8 mouse cellular contexts compared by ENCODE assay signal in the genomic region with DNA sequence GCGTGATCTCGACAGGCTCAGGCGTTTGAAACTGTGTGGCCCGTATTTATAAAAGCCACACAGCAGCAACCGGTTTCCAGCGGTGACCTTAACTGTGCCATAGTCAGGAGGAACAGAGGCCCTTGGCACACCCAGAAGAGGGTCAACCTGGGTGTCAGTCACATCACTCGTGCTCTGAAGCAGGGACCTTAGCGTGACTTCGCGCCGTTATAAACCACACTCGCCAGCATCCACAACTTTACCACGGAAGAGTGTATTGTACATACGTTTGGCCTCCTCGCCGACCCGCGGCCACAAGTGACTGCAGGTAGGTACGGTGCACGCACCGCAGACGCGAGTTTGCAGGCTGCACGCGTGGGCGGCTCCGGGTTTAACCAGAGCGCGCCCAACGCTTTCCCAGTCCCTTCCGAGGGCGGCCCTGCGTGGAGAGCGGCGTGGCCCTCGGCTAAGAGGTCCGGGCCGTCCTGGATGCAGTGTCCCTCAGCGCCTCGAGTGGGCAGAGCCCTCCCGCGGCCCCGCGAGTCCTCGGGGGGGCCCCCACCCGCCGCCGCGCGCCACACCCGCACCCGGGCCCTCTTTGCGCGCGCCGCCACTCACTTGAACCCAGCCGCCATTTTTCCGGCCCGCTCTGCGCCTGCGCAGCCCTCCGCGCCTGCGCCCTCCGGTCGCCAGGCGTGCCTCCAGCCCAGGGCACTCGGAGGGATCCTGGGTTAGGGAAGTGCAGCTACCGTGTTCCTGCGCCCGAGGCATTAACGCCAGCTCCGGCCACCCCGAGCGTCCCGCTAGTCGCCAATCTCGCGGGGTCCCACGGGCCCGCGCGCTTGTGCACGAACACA. TPM values are rescaled to one million over a fixed set of nuclear protein-coding genes. Genes with fewer than 3 reads are reported as not detected.
DNase-seq lines count a peak whose midpoint lies in the region; ATAC-seq and TF ChIP-seq lines count a peak whose summit lies in the region.

No protein-coding gene starts in this region.

- peak overlapping the region; percentile 96 for H3K9ac ChIP-seq in hindbrain, postnatal 0 days (replicated peaks; ENCODE audit: low read length)

- H3K4me1 ChIP-seq in hindbrain, postnatal 0 days (ENCODE audit: insufficient read depth, low read length) = peaks cover 4% of the 10 kb centered on the region; the same call in 1 of the 2 replicates

- under 1% methylated on average over 83 of the region's 84 CpGs for WGBS in hindbrain, postnatal 0 days

- peak overlapping the region; percentile 99 for H3K27ac ChIP-seq in gastrocnemius, adult 2 months
- H3K27ac ChIP-seq in hindbrain, postnatal 0 days = peak overlapping the region; percentile 99

- H3K36me3 ChIP-seq in hindbrain, postnatal 0 days (ENCODE audit: insufficient read depth, low read length) = peaks cover 34% of the 10 kb centered on the region

- H3K27me3 ChIP-seq in hindbrain, postnatal 0 days (ENCODE audit: insufficient read depth, low read length) = no peaks in the 10 kb centered on the region

- intact Hi-C loops in gastrocnemius, adult 2 months (cut with DNase I) = loop anchor here (2.0 to 5.0 kb wide), 3 partner anchors 37 to 330 kb away; no protein-coding TSS in a partner anchor

- no peaks in the 10 kb centered on the region for H3K9me3 ChIP-seq in hindbrain, postnatal 0 days (ENCODE audit: low read length)

- peak; percentile 96 for DNase-seq in ZHBTc4 (ENCODE audit: low read depth, low spot score)
- peak; percentile 93 for DNase-seq in gastrocnemius, adult 2 months
- DNase-seq in hindbrain, postnatal 0 days (ENCODE audit: low spot score) = peak; percentile 94
- peak; percentile 91 to 92 for DNase-seq in left cerebral cortex, adult 18-20 months (ENCODE audit: low spot score in 2 of 2)
- peak; percentile 94 for DNase-seq in lung, postnatal 4 days
- DNase-seq in retina, postnatal 1 day = peak; percentile 94
- DNase-seq in urinary bladder, adult 18-20 months (ENCODE audit: low spot score in 2 of 2) = peak; percentile 79

- peak overlapping the region; percentile 94 for H3K4me3 ChIP-seq in gastrocnemius, adult 2 months
- H3K4me3 ChIP-seq in hindbrain, postnatal 0 days (ENCODE audit: low read length) = peak overlapping the region; percentile 90

- H3K4me2 ChIP-seq in hindbrain, postnatal 0 days (ENCODE audit: low read depth, low read length) = peak overlapping the region; percentile 93

- peak; percentile 76 for ATAC-seq in common myeloid progenitor, adult 5-6 weeks (replicated peaks; ENCODE audit: low read depth, poor library complexity, severe bottlenecking)
- ATAC-seq in hindbrain, postnatal 0 days = peak; percentile 95

- no peak for TF ChIP-seq CTCF in gastrocnemius, adult 2 months (IDR thresholded peaks at IDR 0.05)
- no peak for TF ChIP-seq CTCF in hindbrain, postnatal 0 days (IDR thresholded peaks at IDR 0.05; ENCODE audit: low read depth)

RNA-seq across cellular contexts. Expression of a gene that starts 0.6 kb away (rescaled TPM):
- total RNA-seq in common myeloid progenitor, adult 5-6 weeks (2017) = 207 and 282 TPM in 2 replicates
- 10 to 100 TPM; 10.8 to 14.1 TPM for total RNA-seq in gastrocnemius, adult 2 months (2021)
- total RNA-seq in hindbrain, postnatal 0 days (2014; rRNA removed) = 36.8 and 37.3 TPM in 2 replicates
- polyA plus RNA-seq in hindbrain, postnatal 0 days (2015; fragmentation: Nextera tagmentation; extraction: Ambion mirVana) = 66.9 and 68.9 TPM in 2 replicates
- total RNA-seq in left cerebral cortex, adult 18-20 months (2021) = 10 to 100 TPM; 31.4 to 31.9 TPM

RNA-seq across cellular contexts. Expression of a gene that starts 0.7 kb away (rescaled TPM):
- total RNA-seq in common myeloid progenitor, adult 5-6 weeks (2017) = 35.1 and 40.8 TPM in 2 replicates
- total RNA-seq in gastrocnemius, adult 2 months (2021) = 1 to 10 TPM; 7.4 TPM
- 12.3 and 16.3 TPM in 2 replicates for total RNA-seq in hindbrain, postnatal 0 days (2014; rRNA removed)
- polyA plus RNA-seq in hindbrain, postnatal 0 days (2015; fragmentation: Nextera tagmentation; extraction: Ambion mirVana) = 65.1 and 72.0 TPM in 2 replicates
- total RNA-seq in left cerebral cortex, adult 18-20 months (2021) = 10 to 100 TPM; 18.6 to 19.7 TPM

RNA-seq across cellular contexts. Expression of a gene that starts 20.5 kb away (rescaled TPM):
- 1.1 TPM in 1 of 2 replicates, not detected in the other for total RNA-seq in common myeloid progenitor, adult 5-6 weeks (2017)
- total RNA-seq in gastrocnemius, adult 2 months (2021) = not detected
- not detected in 2 replicates for total RNA-seq in hindbrain, postnatal 0 days (2014; rRNA removed)
- 0.49 TPM in 1 of 2 replicates, not detected in the other for polyA plus RNA-seq in hindbrain, postnatal 0 days (2015; fragmentation: Nextera tagmentation; extraction: Ambion mirVana)
- not detected for total RNA-seq in left cerebral cortex, adult 18-20 months (2021)

RNA-seq across cellular contexts. Expression of a gene that starts 20.8 kb away (rescaled TPM):
- total RNA-seq in common myeloid progenitor, adult 5-6 weeks (2017) = not detected in 2 replicates
- under 1 TPM; 0.20 to 0.26 TPM for total RNA-seq in gastrocnemius, adult 2 months (2021)
- total RNA-seq in hindbrain, postnatal 0 days (2014; rRNA removed) = 4.9 and 6.7 TPM in 2 replicates
- 0.96 and 1.1 TPM in 2 replicates for polyA plus RNA-seq in hindbrain, postnatal 0 days (2015; fragmentation: Nextera tagmentation; extraction: Ambion mirVana)
- total RNA-seq in left cerebral cortex, adult 18-20 months (2021) = 10 to 100 TPM in 1 of 2 experiments, 1 to 10 TPM in 1; 7.9 to 10.7 TPM

RNA-seq across cellular contexts. Expression of a gene that starts 42.0 kb away (rescaled TPM):
- total RNA-seq in common myeloid progenitor, adult 5-6 weeks (2017) = 75.1 and 91.2 TPM in 2 replicates
- total RNA-seq in gastrocnemius, adult 2 months (2021) = 10 to 100 TPM in 1 of 2 experiments, 1 to 10 TPM in 1; 9.5 to 13.3 TPM
- total RNA-seq in hindbrain, postnatal 0 days (2014; rRNA removed) = 36.3 and 43.5 TPM in 2 replicates
- 52.0 and 55.4 TPM in 2 replicates for polyA plus RNA-seq in hindbrain, postnatal 0 days (2015; fragmentation: Nextera tagmentation; extraction: Ambion mirVana)
- total RNA-seq in left cerebral cortex, adult 18-20 months (2021) = 10 to 100 TPM; 43.2 to 45.0 TPM

Comparison
In these comparisons a context has a peak if more than half of its experiments do, and no peak if none do; other contexts are left out.
1. Peak in every context shown above with its lines: DNase-seq, ATAC-seq, H3K4me3 ChIP-seq and H3K27ac ChIP-seq.